Mouse (Mus musculus) liver, embryonic 14.5 days (tissue): Measurements from ENCODE around the gene Tuba4a.

ENCODE experiments used
- CTCF ChIP-seq: IDR thresholded peaks from 2 replicates; pipeline ENCODE4 v1.5.1; 2016; ENCODE audit warnings: antibody characterized with exemption, low read depth, control low read depth
- EP300 ChIP-seq: IDR thresholded peaks from 2 replicates; pipeline ENCODE4 v1.6.1; 2016; ENCODE audit warnings: antibody characterized with exemption, low read depth

GRCm38 (mm10) chr1:75247071-75247930 lies 27.6 kb upstream of the Tuba4a start:
- TF ChIP-seq CTCF (no peak), EP300 (no peak)
